In genomic region chr6:25688927-25689519, GRCm38 (mm10) we compare ENCODE assay signal across 9 mouse cellular contexts. TPM values are rescaled to one million over a fixed set of nuclear protein-coding genes. Genes with fewer than 3 reads are reported as not detected.
DNase-seq lines count a peak whose midpoint lies in the region; ATAC-seq and TF ChIP-seq lines count a peak whose summit lies in the region.
"Had no signal": no experiment of that assay in that cellular context is flagged by ENCODE, and none has a peak within 500 bp of the region (broad histone marks: within the 10 kb centered on the region; RNA-seq: fewer than 3 reads in every experiment).

No protein-coding gene starts in this region.

- H3K4me1 ChIP-seq in heart, embryonic 12.5 days (replicated peaks), result peaks cover 6% of the 10 kb centered on the region; the same call in 1 of the 2 replicates
- H3K4me1 ChIP-seq in forebrain, embryonic 13.5 days, result peaks cover 17% of the 10 kb centered on the region; the same call in 1 of the 2 replicates
- no peaks in the 10 kb centered on the region for H3K4me1 ChIP-seq in intestine, postnatal 0 days (replicated peaks; ENCODE audit: control insufficient read depth, insufficient read depth, low read length)
- peaks cover 17% of the 10 kb centered on the region for H3K4me1 ChIP-seq in midbrain, embryonic 14.5 days (ENCODE audit: control insufficient read depth, insufficient read depth, low read length)

- H3K27ac ChIP-seq in heart, embryonic 12.5 days (ENCODE audit: poor library complexity, severe bottlenecking), result no peak overlapping the region
- no peak overlapping the region for H3K27ac ChIP-seq in forebrain, embryonic 13.5 days
- no peak overlapping the region for H3K27ac ChIP-seq in intestine, postnatal 0 days (ENCODE audit: low read depth, low read length)
- H3K27ac ChIP-seq in midbrain, embryonic 14.5 days (replicated peaks; ENCODE audit: low read depth, low read length), result no peak overlapping the region

- peak overlapping the region; percentile 63 for H3K4me3 ChIP-seq in heart, embryonic 12.5 days
- peak overlapping the region; percentile 64 for H3K4me3 ChIP-seq in forebrain, embryonic 13.5 days
- H3K4me3 ChIP-seq in intestine, postnatal 0 days (ENCODE audit: low read depth, low read length), result peak overlapping the region; percentile 48
- peak overlapping the region; percentile 57 for H3K4me3 ChIP-seq in midbrain, embryonic 14.5 days (replicated peaks; ENCODE audit: low read depth, low read length)

- no peak for TF ChIP-seq CTCF in intestine, postnatal 0 days (IDR thresholded peaks at IDR 0.05; ENCODE audit: low read depth)

- under 1% methylated on average over 24 of the region's 25 CpGs for WGBS in heart, embryonic 12.5 days
- WGBS in forebrain, embryonic 13.5 days, result 2% methylated on average over 25 of the region's 25 CpGs
- WGBS in intestine, postnatal 0 days, result 2% methylated on average over 25 of the region's 25 CpGs
- WGBS in midbrain, embryonic 14.5 days, result under 1% methylated on average over 25 of the region's 25 CpGs

- peak overlapping the region; percentile 62 for H3K9ac ChIP-seq in heart, embryonic 12.5 days
- H3K9ac ChIP-seq in forebrain, embryonic 13.5 days, result peak overlapping the region; percentile 68
- no peak overlapping the region for H3K9ac ChIP-seq in intestine, postnatal 0 days (ENCODE audit: low read depth, low read length)
- peak overlapping the region; percentile 61 for H3K9ac ChIP-seq in midbrain, embryonic 14.5 days (replicated peaks; ENCODE audit: low read length)

- ATAC-seq in heart, embryonic 12.5 days (ENCODE audit: insufficient number of reproducible peaks, low FRiP score), result peak; percentile 66
- peak; percentile 44 for ATAC-seq in forebrain, embryonic 13.5 days
- ATAC-seq in intestine, postnatal 0 days, result no peak
- ATAC-seq in midbrain, embryonic 14.5 days (ENCODE audit: low FRiP score, low TSS enrichment), result peak; percentile 28; the same call in 1 of the 2 replicates

- H3K4me2 ChIP-seq in heart, embryonic 12.5 days, result peak overlapping the region; percentile 94
- H3K4me2 ChIP-seq in forebrain, embryonic 13.5 days, result peak overlapping the region; percentile 94
- peak overlapping the region; percentile 86 for H3K4me2 ChIP-seq in intestine, postnatal 0 days (replicated peaks; ENCODE audit: low read depth)
- peak overlapping the region; percentile 91 for H3K4me2 ChIP-seq in midbrain, embryonic 14.5 days (ENCODE audit: low read length)

- H3K36me3 ChIP-seq in heart, embryonic 12.5 days, result no peaks in the 10 kb centered on the region
- H3K36me3 ChIP-seq in forebrain, embryonic 13.5 days (ENCODE audit: poor library complexity, severe bottlenecking), result no peaks in the 10 kb centered on the region
- H3K36me3 ChIP-seq in intestine, postnatal 0 days (ENCODE audit: control insufficient read depth, insufficient read depth), result no peaks in the 10 kb centered on the region
- H3K36me3 ChIP-seq in midbrain, embryonic 14.5 days (ENCODE audit: control insufficient read depth, insufficient read depth, low read length), result no peaks in the 10 kb centered on the region

- H3K9me3 ChIP-seq in heart, embryonic 12.5 days (replicated peaks), result no peaks in the 10 kb centered on the region
- no peaks in the 10 kb centered on the region for H3K9me3 ChIP-seq in forebrain, embryonic 13.5 days (replicated peaks)
- H3K9me3 ChIP-seq in intestine, postnatal 0 days (ENCODE audit: control insufficient read depth), result no peaks in the 10 kb centered on the region
- H3K9me3 ChIP-seq in midbrain, embryonic 14.5 days (ENCODE audit: control insufficient read depth, low read length), result no peaks in the 10 kb centered on the region

- DNase-seq in heart, adult 18-20 months, result no peak
- peak; percentile 25 for DNase-seq in adrenal gland, adult 2 months
- peak; percentile 53 for DNase-seq in midbrain, embryonic 14.5 days
- DNase-seq in thymus, postnatal 10 days (ENCODE audit: low spot score in 2 of 2), result no peak
- DNase-seq in cerebellum, adult 8-10 months, result no peak

- peaks cover 15% of the 10 kb centered on the region for H3K27me3 ChIP-seq in heart, embryonic 12.5 days (replicated peaks)
- H3K27me3 ChIP-seq in forebrain, embryonic 13.5 days, result peaks cover 13% of the 10 kb centered on the region
- H3K27me3 ChIP-seq in intestine, postnatal 0 days (replicated peaks; ENCODE audit: control insufficient read depth, insufficient read depth, low read length), result peaks cover 24% of the 10 kb centered on the region
- H3K27me3 ChIP-seq in midbrain, embryonic 14.5 days (ENCODE audit: control insufficient read depth, insufficient read depth, low read length), result peaks cover 6% of the 10 kb centered on the region; the same call in 1 of the 2 replicates

RNA-seq across cellular contexts. Expression of gene Gpr37, which starts 1.5 kb away (rescaled TPM):
- 1.1 and 1.4 TPM in 2 replicates for polyA plus RNA-seq in heart, embryonic 12.5 days (2016; fragmentation: Nextera tagmentation; extraction: Ambion mirVana)
- total RNA-seq in heart, adult 18-20 months (2021), result not detected
- total RNA-seq in adrenal gland, adult 2 months (2021), result under 1 TPM; 0.09 to 0.41 TPM
- polyA plus RNA-seq in adrenal gland, adult 2 months (2012; rRNA removed), result 0.33 and 0.42 TPM in 2 replicates
- 1.5 and 1.8 TPM in 2 replicates for polyA plus RNA-seq in forebrain, embryonic 13.5 days (2015; fragmentation: Nextera tagmentation; extraction: Ambion mirVana)
- 0.24 and 0.38 TPM in 2 replicates for polyA plus RNA-seq in intestine, postnatal 0 days (2015; fragmentation: Nextera tagmentation; extraction: Ambion mirVana)
- polyA plus RNA-seq in midbrain, embryonic 14.5 days (2014; fragmentation: Nextera tagmentation; extraction: Ambion mirVana), result 2.2 and 3.1 TPM in 2 replicates
- polyA plus RNA-seq: Patski had no signal

Comparison
In these comparisons a context has a peak if more than half of its experiments do, and no peak if none do; other contexts are left out.
1. DNase-seq: peak in adrenal gland, adult 2 months (single experiment) and midbrain, embryonic 14.5 days (single experiment); none in heart, adult 18-20 months (0 of 2), thymus, postnatal 10 days (0 of 2) and cerebellum, adult 8-10 months (single experiment).
2. Peak in every context shown above with its lines, with median percentiles within 50 percentile points of each other: H3K4me2 ChIP-seq and H3K4me3 ChIP-seq.